Mouse (Mus musculus) intestine, embryonic 16.5 days (tissue): ENCODE measurements around the gene Trpv4. TPM values are rescaled to one million over a fixed set of nuclear protein-coding genes. Genes with fewer than 3 reads are reported as not detected.

ENCODE experiments used
- ATAC-seq: fragments of 200-750 bp; cut with Nextera tagmentation; 2 replicates; pipeline ENCODE4 v1.8.0; 2017; ENCODE audit warnings: moderate TSS enrichment, moderate library complexity
- H3K27ac ChIP-seq: fragments of 300-500 bp; sonication (generic); 2 replicates; pipeline ENCODE4 v1.5.1; 2014; ENCODE audit warnings: mild to moderate bottlenecking, low read length
- H3K27me3 ChIP-seq: fragments of 300-500 bp; sonication (generic); replicated peaks from 2 replicates; pipeline ENCODE4 v1.6.1; 2014; ENCODE audit warnings: low read length, control low read depth, mixed read lengths; ENCODE audit not compliant: control insufficient read depth, insufficient read depth
- H3K36me3 ChIP-seq: fragments of 300-500 bp; sonication (generic); 2 replicates; pipeline ENCODE4 v1.6.1; 2014; ENCODE audit warnings: low read length, control low read depth; ENCODE audit not compliant: control insufficient read depth, insufficient read depth
- H3K4me1 ChIP-seq: fragments of 300-500 bp; sonication (generic); 2 replicates; pipeline ENCODE4 v1.6.1; 2014; ENCODE audit warnings: low read length, control low read depth, mixed read lengths; ENCODE audit not compliant: control insufficient read depth, insufficient read depth
- H3K4me2 ChIP-seq: fragments of 300-500 bp; sonication (generic); 2 replicates; pipeline ENCODE4 v1.6.1; 2014; ENCODE audit warnings: low read depth, low read length, control low read depth
- H3K4me3 ChIP-seq: fragments of 300-500 bp; sonication (generic); 2 replicates; pipeline ENCODE4 v1.5.1; 2014; ENCODE audit warnings: mild to moderate bottlenecking, low read length
- H3K9ac ChIP-seq: fragments of 300-500 bp; sonication (generic); 2 replicates; pipeline ENCODE4 v1.6.1; 2014; ENCODE audit warnings: low read depth, low read length
- H3K9me3 ChIP-seq: fragments of 300-500 bp; sonication (generic); 2 replicates; pipeline ENCODE4 v1.6.1; 2016; ENCODE audit warnings: low read length, control low read depth; ENCODE audit not compliant: control insufficient read depth
- WGBS: fragments of 180-500 bp; shearing (Covaris S2); extraction: QIAGEN DNeasy Blood & Tissue Kit; methylation state at CpG from one replicate; pipeline ENCODE4 v1.1.7; 2014; 5-methylcytosine and 5-hydroxymethylcytosine counted together
- polyA plus RNA-seq: library from polyadenylated mRNA; unstranded; fragments of >200 nt; fragmentation: Nextera tagmentation; extraction: Ambion mirVana; gene quantifications from 2 replicates; pipeline ENCODE4 v1.2.1, GENCODE M21; 2015

The Trpv4 gene
- polyA plus RNA-seq, 1 experiment from 2014 or later = 0.93 TPM

DNA sequence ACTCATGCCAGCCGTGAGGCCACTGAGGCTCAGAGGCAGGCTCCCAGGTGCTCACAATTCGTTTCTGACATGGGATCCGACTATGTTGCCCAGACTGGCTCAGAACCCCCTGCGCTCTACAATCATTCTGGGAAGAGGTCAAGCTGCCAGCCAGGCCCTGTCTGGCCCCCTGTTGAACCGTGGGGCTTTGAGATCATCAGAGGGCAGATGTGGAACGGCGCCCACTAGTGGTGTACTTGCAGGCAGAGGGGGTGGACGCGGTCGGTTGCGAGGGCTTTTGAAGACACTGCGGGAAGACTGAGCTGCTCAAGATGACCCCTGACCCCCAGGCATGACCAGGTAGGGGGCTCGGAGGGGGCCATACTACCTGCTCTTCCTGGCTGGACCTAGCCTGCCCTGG, 14.9 kb upstream of the Trpv4 start:
- 85% methylated on average over 13 of the region's 13 CpGs for WGBS
- no peak for ATAC-seq
- Histone ChIP-seq H3K36me3 (0 out of 2 replicates have a peak, but pooled peaks cover 13% of the 10 kb centered on the region), H3K9ac (no peak overlapping the region), H3K4me2 (no peak overlapping the region), H3K4me3 (no peak overlapping the region), H3K27ac (no peak overlapping the region), H3K4me1 (no peaks in the 10 kb centered on the region), H3K27me3 (no peaks in the 10 kb centered on the region), H3K9me3 (no peaks in the 10 kb centered on the region)

DNA sequence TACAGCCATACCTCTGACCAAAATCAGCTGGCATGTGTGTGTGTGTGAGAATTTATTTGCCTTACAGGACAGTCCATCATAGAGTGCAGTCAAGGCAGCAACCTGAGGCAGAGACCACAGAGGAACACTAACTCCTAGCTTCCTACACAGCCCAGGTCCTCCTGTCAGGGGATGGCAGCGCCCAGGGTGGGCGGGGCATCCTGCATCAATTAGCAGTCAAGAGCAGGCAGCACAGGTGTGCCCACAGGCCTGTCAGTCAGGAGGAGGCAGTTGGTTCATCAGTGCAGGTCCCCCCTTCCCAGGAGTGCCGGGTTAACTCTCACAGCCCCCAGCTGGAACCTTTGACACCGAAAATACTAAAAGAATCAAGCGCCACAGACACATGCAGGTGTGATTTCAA, 10.8 kb upstream of the Trpv4 start:
- Histone ChIP-seq H3K4me1 (no peaks in the 10 kb centered on the region), H3K9ac (no peak overlapping the region), H3K9me3 (no peaks in the 10 kb centered on the region), H3K4me3 (no peak overlapping the region), H3K4me2 (no peak overlapping the region), H3K27me3 (no peaks in the 10 kb centered on the region), H3K36me3 (no peaks in the 10 kb centered on the region), H3K27ac (no peak overlapping the region)
- ATAC-seq = no peak
- 92% methylated on average over 5 of the region's 5 CpGs for WGBS

DNA sequence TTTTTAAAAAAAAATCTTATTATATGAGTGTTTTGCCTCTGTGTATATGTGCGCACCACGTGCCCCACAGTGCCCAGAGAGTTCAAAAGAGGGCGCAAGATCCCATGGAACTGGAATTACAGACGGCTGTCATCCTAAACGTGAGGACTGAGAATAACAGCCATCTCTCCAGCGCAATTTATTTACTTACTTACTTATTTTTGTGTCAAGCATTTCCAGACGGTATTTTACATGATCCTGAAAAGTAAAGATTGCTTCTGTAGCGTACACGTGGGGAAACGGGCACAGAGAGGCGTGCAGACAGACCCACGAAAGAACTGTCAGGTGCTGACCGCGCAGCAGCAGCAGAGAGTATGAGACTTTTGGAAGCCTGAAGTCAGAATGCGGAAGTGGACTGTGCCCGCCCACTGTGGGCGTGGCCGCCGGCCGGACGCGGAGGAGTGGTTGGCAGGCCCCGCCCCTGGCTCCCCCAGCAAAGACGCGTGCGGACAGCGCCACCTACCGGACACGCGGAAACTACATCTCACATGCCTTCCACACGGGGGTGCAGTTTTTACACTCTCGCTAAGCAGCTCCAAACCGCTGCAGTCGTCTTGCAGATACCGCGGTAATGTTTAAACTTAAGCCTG, 9.1 kb upstream of the Trpv4 start:
- H3K4me3 ChIP-seq = peak overlapping the region; percentile 32
- ATAC-seq = peak; percentile 95
- peak overlapping the region; percentile 46 for H3K4me2 ChIP-seq
- H3K4me1 ChIP-seq = no peaks in the 10 kb centered on the region
- H3K27ac ChIP-seq = peak overlapping the region; percentile 3; the same call in 1 of the 2 replicates
- no peak overlapping the region for H3K9ac ChIP-seq
- H3K36me3 ChIP-seq = no peaks in the 10 kb centered on the region
- WGBS = 3% methylated on average over 36 of the region's 36 CpGs
- no peaks in the 10 kb centered on the region for H3K9me3 ChIP-seq
- no peaks in the 10 kb centered on the region for H3K27me3 ChIP-seq

DNA sequence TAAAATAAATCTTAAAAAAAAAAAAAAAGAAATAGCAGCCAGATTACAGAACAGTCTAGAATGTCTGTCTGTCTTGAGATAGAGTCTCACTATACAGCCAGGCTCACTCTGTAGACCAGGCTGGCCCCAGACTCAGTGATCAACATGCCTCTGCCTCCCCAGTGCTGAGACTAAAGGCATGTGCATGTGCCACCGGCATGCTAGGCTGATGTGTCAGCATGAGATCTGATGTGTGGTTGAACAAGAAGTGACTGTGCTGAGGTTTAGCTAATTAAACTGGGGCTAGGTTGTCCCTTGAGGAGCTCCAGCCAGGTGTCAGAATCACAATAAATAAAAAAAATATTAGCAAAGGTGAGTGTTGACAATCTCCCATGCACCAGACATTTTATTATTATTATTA, 8.4 kb upstream of the Trpv4 start:
- Histone ChIP-seq H3K4me1 (no peaks in the 10 kb centered on the region), H3K4me2 (no peak overlapping the region), H3K4me3 (no peak overlapping the region), H3K9ac (no peak overlapping the region), H3K9me3 (no peaks in the 10 kb centered on the region), H3K36me3 (no peaks in the 10 kb centered on the region), H3K27ac (no peak overlapping the region), H3K27me3 (no peaks in the 10 kb centered on the region)
- WGBS = 64% methylated on average over 1 of the region's 1 CpGs
- ATAC-seq = no peak

DNA sequence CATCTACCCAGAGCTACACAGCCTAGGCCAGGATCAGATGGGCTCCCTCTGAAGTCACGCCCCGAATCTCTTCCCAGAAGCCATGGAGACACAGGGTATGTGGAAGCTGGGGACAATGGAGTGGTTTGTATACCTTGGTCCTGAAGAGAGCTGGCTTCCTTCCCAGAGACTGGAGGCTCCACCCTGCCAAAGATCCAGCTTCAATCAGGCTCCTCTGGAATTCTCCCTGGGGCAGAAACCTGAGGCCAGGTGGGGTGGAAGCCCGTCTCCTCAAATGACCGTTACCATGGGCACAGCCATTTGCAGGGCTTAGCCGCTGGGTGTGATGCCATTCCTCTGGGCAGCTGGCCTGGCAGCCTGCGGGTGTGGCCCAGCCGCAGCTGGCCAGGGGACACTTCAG, 6.5 kb upstream of the Trpv4 start:
- Histone ChIP-seq H3K9ac (no peak overlapping the region), H3K4me1 (no peaks in the 10 kb centered on the region), H3K36me3 (no peaks in the 10 kb centered on the region), H3K4me2 (no peak overlapping the region), H3K27ac (no peak overlapping the region), H3K27me3 (no peaks in the 10 kb centered on the region; the same call in 1 of the 2 replicates), H3K9me3 (no peaks in the 10 kb centered on the region), H3K4me3 (no peak overlapping the region)
- ATAC-seq = no peak
- WGBS = 79% methylated on average over 7 of the region's 7 CpGs

DNA sequence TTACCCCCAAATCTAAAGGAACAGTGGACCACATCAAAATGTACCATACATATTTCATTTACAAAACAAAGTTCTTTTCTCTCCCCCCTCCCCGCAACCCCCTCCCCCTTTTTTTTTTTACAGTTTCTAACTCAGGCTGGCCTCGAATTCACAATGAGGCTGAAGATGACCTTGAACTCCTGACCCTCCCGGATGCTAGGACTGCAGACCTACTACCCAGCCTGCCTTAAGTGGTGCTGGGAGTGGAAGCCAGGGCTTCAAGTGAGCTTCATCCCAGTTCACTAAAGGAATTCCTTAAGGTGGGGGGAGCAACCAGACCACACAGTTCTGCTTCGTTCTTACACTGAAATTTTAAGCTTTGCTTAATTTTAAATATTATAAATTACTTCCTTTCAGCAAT, 5.9 kb upstream of the Trpv4 start:
- H3K27me3 ChIP-seq = peaks cover 2% of the 10 kb centered on the region; the same call in 1 of the 2 replicates
- no peak overlapping the region for H3K9ac ChIP-seq
- H3K27ac ChIP-seq = no peak overlapping the region
- no peaks in the 10 kb centered on the region for H3K9me3 ChIP-seq
- H3K4me1 ChIP-seq = no peaks in the 10 kb centered on the region
- no peak overlapping the region for H3K4me3 ChIP-seq
- ATAC-seq = no peak
- no peaks in the 10 kb centered on the region for H3K36me3 ChIP-seq
- no peak overlapping the region for H3K4me2 ChIP-seq
- 61% methylated on average over 4 of the region's 4 CpGs for WGBS

DNA sequence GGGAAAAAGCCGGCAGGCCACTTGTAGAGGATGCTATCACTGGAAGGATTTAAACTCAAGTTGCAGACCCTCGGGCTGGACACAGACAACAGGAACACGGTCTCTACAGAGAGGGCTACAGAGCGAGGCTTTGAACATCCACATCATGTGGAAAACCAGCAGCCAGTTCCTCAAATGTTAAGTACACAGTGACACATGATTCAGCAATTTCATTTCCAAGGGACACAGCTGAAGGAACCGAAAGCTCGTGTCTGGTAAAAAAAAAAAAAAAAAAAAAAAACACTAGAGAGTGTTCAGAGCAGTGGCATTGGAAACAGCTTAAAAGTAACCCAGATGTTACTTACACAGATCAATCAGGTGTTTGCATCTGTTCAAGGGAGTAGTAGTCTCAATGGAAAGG, 2.8 kb upstream of the Trpv4 start:
- ATAC-seq = no peak
- Histone ChIP-seq H3K36me3 (no peaks in the 10 kb centered on the region), H3K4me1 (peaks cover 12% of the 10 kb centered on the region; the same call in 1 of the 2 replicates), H3K27ac (no peak overlapping the region), H3K9ac (no peak overlapping the region), H3K4me3 (no peak overlapping the region), H3K27me3 (peaks cover 18% of the 10 kb centered on the region), H3K9me3 (no peaks in the 10 kb centered on the region), H3K4me2 (no peak overlapping the region)
- WGBS = 65% methylated on average over 6 of the region's 6 CpGs

DNA sequence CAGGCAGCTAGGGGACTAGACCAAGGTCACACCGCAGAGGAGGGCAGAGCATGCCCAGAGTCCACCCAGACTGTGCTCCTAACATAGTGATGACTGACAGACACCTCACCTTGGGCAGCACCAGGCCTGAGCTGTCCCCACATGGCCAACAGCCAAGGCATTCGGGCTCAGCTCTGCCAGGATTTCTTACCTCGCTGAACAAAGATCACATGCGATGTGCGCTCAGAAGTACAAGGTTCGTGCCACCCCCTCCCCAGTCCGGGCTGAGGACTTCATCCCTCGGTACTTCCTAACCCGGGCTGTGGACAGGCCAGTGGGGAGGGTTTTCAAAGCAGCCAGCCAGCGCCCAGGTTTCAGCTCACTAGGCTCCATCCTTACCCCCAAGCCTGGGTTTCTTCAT, 795 bp downstream of the Trpv4 start:
- ATAC-seq = no peak
- H3K4me2 ChIP-seq = peak overlapping the region; percentile 98
- peak overlapping the region; percentile 56 for H3K4me3 ChIP-seq
- H3K27ac ChIP-seq = no peak overlapping the region
- WGBS = 39% methylated on average over 10 of the region's 10 CpGs
- H3K9ac ChIP-seq = no peak overlapping the region
- H3K27me3 ChIP-seq = peaks cover 18% of the 10 kb centered on the region
- H3K4me1 ChIP-seq = peaks cover 12% of the 10 kb centered on the region; the same call in 1 of the 2 replicates
- H3K9me3 ChIP-seq = no peaks in the 10 kb centered on the region
- no peaks in the 10 kb centered on the region for H3K36me3 ChIP-seq

DNA sequence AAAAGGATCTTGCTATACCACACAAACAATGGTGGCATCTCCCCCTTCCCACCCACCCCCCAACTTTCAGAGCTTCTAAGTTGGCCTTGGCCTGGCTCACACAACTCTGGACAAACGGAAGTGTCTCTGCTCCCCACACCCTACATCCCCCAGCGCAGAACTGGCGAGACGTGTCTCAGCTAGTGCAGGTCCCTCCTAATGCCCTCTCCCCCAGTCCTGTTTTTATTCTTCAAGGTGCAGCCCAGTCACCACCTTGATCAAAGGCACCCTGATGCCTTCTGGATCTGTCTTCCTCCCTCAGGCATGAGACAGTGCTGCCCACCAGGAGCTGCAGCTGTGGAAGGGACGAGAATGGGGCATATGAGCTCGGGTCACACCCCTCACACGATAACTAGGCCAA, 1.9 kb downstream of the Trpv4 start:
- H3K9me3 ChIP-seq = no peaks in the 10 kb centered on the region
- no peaks in the 10 kb centered on the region for H3K36me3 ChIP-seq
- no peak overlapping the region for H3K4me3 ChIP-seq
- no peak overlapping the region for H3K4me2 ChIP-seq
- ATAC-seq = no peak
- H3K4me1 ChIP-seq = peaks cover 16% of the 10 kb centered on the region
- H3K27ac ChIP-seq = no peak overlapping the region
- peaks cover 18% of the 10 kb centered on the region for H3K27me3 ChIP-seq
- WGBS = 78% methylated on average over 7 of the region's 7 CpGs
- no peak overlapping the region for H3K9ac ChIP-seq

DNA sequence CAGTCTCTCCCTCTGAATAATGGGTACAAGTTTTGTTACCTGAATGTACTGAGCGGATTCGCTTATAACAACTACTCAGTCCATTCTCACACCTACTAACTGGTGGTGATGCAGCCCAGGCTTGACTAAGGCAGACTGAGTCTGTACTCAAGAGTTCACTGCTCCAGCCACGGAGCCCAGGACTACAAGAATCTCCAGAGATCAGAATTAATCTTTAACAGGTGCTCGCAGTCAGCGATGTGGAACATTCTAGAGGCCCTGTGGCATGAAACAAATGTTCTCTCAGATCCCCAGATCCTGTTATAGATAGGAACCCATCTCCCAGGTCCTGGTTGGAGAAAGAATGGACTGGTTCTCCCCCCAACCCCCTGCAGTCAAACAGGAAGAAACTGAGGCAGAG, 2.5 kb downstream of the Trpv4 start:
- WGBS = 82% methylated on average over 5 of the region's 5 CpGs
- peaks cover 22% of the 10 kb centered on the region for H3K4me1 ChIP-seq
- H3K9ac ChIP-seq = no peak overlapping the region
- no peaks in the 10 kb centered on the region for H3K36me3 ChIP-seq
- H3K27ac ChIP-seq = no peak overlapping the region
- H3K4me2 ChIP-seq = no peak overlapping the region
- no peak overlapping the region for H3K4me3 ChIP-seq
- no peaks in the 10 kb centered on the region for H3K9me3 ChIP-seq
- ATAC-seq = no peak
- peaks cover 18% of the 10 kb centered on the region for H3K27me3 ChIP-seq
